Mouse (Mus musculus) left cerebral cortex, postnatal 36 days (tissue): ENCODE results near the gene Vps35l. TPM values are rescaled to one million over a fixed set of nuclear protein-coding genes. Genes with fewer than 3 reads are reported as not detected.

ENCODE experiments used
- DNase-seq, 2 experiments: peaks; one replicate each; pipeline ENCODE4 v3.0.0; 2021 to 2022; ENCODE audit warnings: low spot score in 2 of 2, mixed read lengths in 1 of 2
- intact Hi-C: fragments of 180-260 bp; cut with DNase I; formaldehyde crosslinking; loops from one replicate; pipeline ENCODE4 v1.15.1; 2025
- total RNA-seq, 2 experiments: library from RNA; stranded (reverse); gene quantifications; 2 replicates each; pipeline ENCODE4 v1.2.3; 2021

Vps35l gene
- total RNA-seq, 2 experiments from 2014 or later = 55.8 to 60.3 TPM

GRCm38 (mm10) chr7:118849543-118850250 is 109.7 kb downstream of the Vps35l start:
- DNase-seq = no peak
- intact Hi-C loops = loop anchor here (5.0 kb wide), 1 partner anchor 82 kb away; no protein-coding TSS in a partner anchor

- intact Hi-C loops = loop anchor here (5.0 kb wide), 1 partner anchor 83 kb away; no protein-coding TSS in a partner anchor
- DNase-seq = no peak
These were observed 110.8 kb downstream of the Vps35l start for GRCm38 (mm10) chr7:118850676-118851290.

- no peak for DNase-seq
- intact Hi-C loops = loop anchor here (5.0 kb wide), 1 partner anchor 84 kb away; no protein-coding TSS in a partner anchor
These were observed 111.5 kb downstream of the Vps35l start for GRCm38 (mm10) chr7:118851571-118851970.

- intact Hi-C loops = loop anchor here (5.0 kb wide), 1 partner anchor 85 kb away; no protein-coding TSS in a partner anchor
- no peak for DNase-seq
These were observed 112.6 kb downstream of the Vps35l start for GRCm38 (mm10) chr7:118852611-118853010.

GRCm38 (mm10) chr7:118854606-118855005 is 114.6 kb downstream of the Vps35l start:
- intact Hi-C loops = loop anchor here (2.0 to 5.0 kb wide), 2 partner anchors 87 to 138 kb away; no protein-coding TSS in a partner anchor
- DNase-seq = no peak

GRCm38 (mm10) chr7:118855171-118855876 is 115.3 kb downstream of the Vps35l start, which contains the start of gene Iqck:
TSS of gene Iqck (plus strand) at chr7:118855752.
- intact Hi-C loops = loop anchor here (2.0 kb wide), 1 partner anchor 137 kb away; no protein-coding TSS in a partner anchor
- DNase-seq = peak; percentile 91 to 93

GRCm38 (mm10) chr7:118855877-118856304 is 115.9 kb downstream of the Vps35l start, which contains the start of gene Knop1:
TSS of gene Knop1 (minus strand) at chr7:118856254.
- intact Hi-C loops = loop anchor here (2.0 kb wide), 1 partner anchor 137 kb away; no protein-coding TSS in a partner anchor
- DNase-seq = no peak

- intact Hi-C loops = no loop called here
- no peak for DNase-seq
These were observed 118.6 kb downstream of the Vps35l start for GRCm38 (mm10) chr7:118858640-118859039.

GRCm38 (mm10) chr7:118865362-118865761 is 125.3 kb downstream of the Vps35l start:
- DNase-seq = no peak

GRCm38 (mm10) chr7:118879466-118880029 is 139.5 kb downstream of the Vps35l start:
- no peak for DNase-seq
- intact Hi-C loops = loop anchor here (10.0 kb wide), 1 partner anchor 115 kb away; the partner anchor contains the start of gene Gprc5b

More at GRCm38 (mm10) chr7:118865362-118865761, 125.3 kb downstream of the Vps35l start:
- intact Hi-C loops = no loop called here

- DNase-seq = no peak
- intact Hi-C loops = loop anchor here (10.0 kb wide), 1 partner anchor 111 kb away; the partner anchor contains the start of gene Gprc5b
These were observed 143.9 kb downstream of the Vps35l start for GRCm38 (mm10) chr7:118883957-118884356.

- intact Hi-C loops = loop anchor here (10.0 kb wide), 1 partner anchor 110 kb away; the partner anchor contains the start of gene Gprc5b
These were observed 144.9 kb downstream of the Vps35l start for GRCm38 (mm10) chr7:118884969-118885368.

GRCm38 (mm10) chr7:118887303-118888055 is 147.5 kb downstream of the Vps35l start:
- no peak for DNase-seq
- intact Hi-C loops = loop anchor here (10.0 kb wide), 1 partner anchor 107 kb away; the partner anchor contains the start of gene Gprc5b

More at GRCm38 (mm10) chr7:118884969-118885368, 144.9 kb downstream of the Vps35l start:
- DNase-seq = no peak

- DNase-seq = no peak
- intact Hi-C loops = loop anchor here (10.0 kb wide), 1 partner anchor 106 kb away; the partner anchor contains the start of gene Gprc5b
These were observed 149.1 kb downstream of the Vps35l start for GRCm38 (mm10) chr7:118889046-118889680.
